Comparison of ENCODE assay signal across 13 mouse cellular contexts in the genomic region with DNA sequence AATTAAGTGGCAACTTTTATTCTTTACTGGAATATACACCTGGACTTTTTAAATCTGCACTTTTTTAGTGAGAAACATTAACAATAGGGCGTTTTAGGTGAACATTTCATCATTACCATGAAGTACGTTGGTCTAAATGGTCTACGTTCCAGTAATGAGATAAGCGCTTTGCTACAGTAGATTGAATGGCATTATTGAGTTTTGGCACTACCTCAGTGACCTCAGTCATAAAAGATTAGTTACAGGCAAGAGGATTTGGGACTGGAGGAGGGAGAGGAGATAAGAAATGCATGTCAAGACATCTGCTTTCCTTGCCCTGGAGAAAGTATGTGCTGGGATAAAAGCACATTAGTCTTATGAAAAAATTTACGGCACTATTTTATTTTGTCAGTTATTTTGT.
A peak's percentile ranks its signal among the peaks of the same experiment; 100 is the strongest.
DNase-seq lines count a peak whose midpoint lies in the region; ATAC-seq lines count a peak whose summit lies in the region.
"Had no signal": no experiment of that assay in that cellular context is flagged by ENCODE, and none has a peak within 500 bp of the region (broad histone marks: within the 10 kb centered on the region; RNA-seq: fewer than 3 reads in every experiment).

No protein-coding gene starts in this region.

- H3K9me3 ChIP-seq in heart, embryonic 11.5 days (replicated peaks; ENCODE audit: control insufficient read depth, low read length): no peaks in the 10 kb centered on the region; the same call in 1 of the 2 replicates
- no peaks in the 10 kb centered on the region for H3K9me3 ChIP-seq in midbrain, embryonic 14.5 days (ENCODE audit: control insufficient read depth, low read length)

- intact Hi-C loops in heart, postnatal 25 days (cut with DNase I): loop anchor here (5.0 to 10.0 kb wide), 3 partner anchors 61 to 486 kb away; no protein-coding TSS in a partner anchor

- H3K4me2 ChIP-seq in heart, embryonic 11.5 days: peak overlapping the region; percentile 43
- H3K4me2 ChIP-seq in midbrain, embryonic 14.5 days (ENCODE audit: low read length): peak overlapping the region; percentile 41

- peaks cover 6% of the 10 kb centered on the region; the same call in 1 of the 2 replicates for H3K4me1 ChIP-seq in heart, embryonic 11.5 days (ENCODE audit: control insufficient read depth, insufficient read depth, low read length)
- peaks cover 11% of the 10 kb centered on the region; the same call in 1 of the 2 replicates for H3K4me1 ChIP-seq in midbrain, embryonic 14.5 days (ENCODE audit: control insufficient read depth, insufficient read depth, low read length)

- no peak for ATAC-seq in heart, embryonic 11.5 days (replicated peaks; ENCODE audit: insufficient number of reproducible peaks, low FRiP score, low TSS enrichment)
- peak; percentile 44; the same call in 1 of the 2 replicates for ATAC-seq in midbrain, embryonic 14.5 days (ENCODE audit: low FRiP score, low TSS enrichment)
- ATAC-seq: liver, postnatal 0 days had no signal

- no peaks in the 10 kb centered on the region for H3K27me3 ChIP-seq in heart, embryonic 11.5 days (ENCODE audit: control insufficient read depth, insufficient read depth, low read length)
- H3K27me3 ChIP-seq in midbrain, embryonic 14.5 days (ENCODE audit: control insufficient read depth, insufficient read depth, low read length): no peaks in the 10 kb centered on the region
- H3K27me3 ChIP-seq: CH12.LX had no signal

- DNase-seq in heart, postnatal 25 days (ENCODE audit: low spot score): no peak
- peak; percentile 71 for DNase-seq in Muller cell, postnatal 12 days (ENCODE audit: inconsistent ontology term)
- DNase-seq in fat pad, adult 2 months (ENCODE audit: extremely low read depth, low read depth, low spot score): peak; percentile 74
- peak; percentile 58 for DNase-seq in midbrain, embryonic 14.5 days
- DNase-seq in embryo, embryonic 10 days (ENCODE audit: low spot score): no peak
- DNase-seq in adrenal gland, postnatal 14 days: no peak
- DNase-seq in adrenal gland, postnatal 10 days: no peak
- DNase-seq: kidney, adult 8-10 months; liver, postnatal 0 days; right cerebral cortex, postnatal 14 days; thymus, adult 18-20 months had no signal

- no peaks in the 10 kb centered on the region for H3K36me3 ChIP-seq in heart, embryonic 11.5 days (ENCODE audit: control insufficient read depth, insufficient read depth, low read length)
- 0 out of 2 replicates have a peak, but pooled peaks cover 3% of the 10 kb centered on the region for H3K36me3 ChIP-seq in midbrain, embryonic 14.5 days (ENCODE audit: control insufficient read depth, insufficient read depth, low read length)

- 45% methylated on average over 5 of the region's 5 CpGs for WGBS in heart, embryonic 11.5 days (ENCODE audit: insufficient replicate concordance)
- WGBS in midbrain, embryonic 14.5 days: 21% methylated on average over 5 of the region's 5 CpGs

- H3K9ac ChIP-seq in heart, embryonic 11.5 days (ENCODE audit: low read depth, low read length): no peak overlapping the region
- H3K9ac ChIP-seq in midbrain, embryonic 14.5 days (replicated peaks; ENCODE audit: low read length): no peak overlapping the region
- H3K9ac ChIP-seq: liver, postnatal 0 days had no signal

- no peak overlapping the region for H3K4me3 ChIP-seq in heart, embryonic 11.5 days (ENCODE audit: low read depth, low read length)
- peak overlapping the region; percentile 23; the same call in 1 of the 2 replicates for H3K4me3 ChIP-seq in midbrain, embryonic 14.5 days (replicated peaks; ENCODE audit: low read depth, low read length)

- no peak overlapping the region for H3K27ac ChIP-seq in heart, embryonic 11.5 days (ENCODE audit: low read depth, low read length)
- H3K27ac ChIP-seq in midbrain, embryonic 14.5 days (replicated peaks; ENCODE audit: low read depth, low read length): 0 out of 2 replicates have a peak overlapping the region, but pooled peaks have one; percentile 20

Comparison
In these comparisons a context has a peak if more than half of its experiments do, and no peak if none do; other contexts are left out.
1. DNase-seq: peak in Muller cell, postnatal 12 days (single experiment), fat pad, adult 2 months (single experiment) and midbrain, embryonic 14.5 days (single experiment); none in heart, postnatal 25 days (single experiment), embryo, embryonic 10 days (single experiment), adrenal gland, postnatal 14 days (single experiment) and adrenal gland, postnatal 10 days (single experiment).